Mouse (Mus musculus) c-Kit-negative CD71-positive TER-119-positive erythroid progenitor cells, embryonic 14.5 days (primary cell): Measurements from ENCODE around the gene 6430548M08Rik.

ENCODE experiments used
- DNase-seq: peaks from one replicate; pipeline ENCODE4 v3.0.0-alpha.2; 2013; ENCODE audit warnings: low read depth, low spot score

Gene 6430548M08Rik

GRCm38 (mm10) chr8:120109149-120109548 lies 4.8 kb upstream of the 6430548M08Rik start:
- DNase-seq: no peak

GRCm38 (mm10) chr8:120110966-120111365 lies 3.0 kb upstream of the 6430548M08Rik start:
- no peak for DNase-seq

DNA sequence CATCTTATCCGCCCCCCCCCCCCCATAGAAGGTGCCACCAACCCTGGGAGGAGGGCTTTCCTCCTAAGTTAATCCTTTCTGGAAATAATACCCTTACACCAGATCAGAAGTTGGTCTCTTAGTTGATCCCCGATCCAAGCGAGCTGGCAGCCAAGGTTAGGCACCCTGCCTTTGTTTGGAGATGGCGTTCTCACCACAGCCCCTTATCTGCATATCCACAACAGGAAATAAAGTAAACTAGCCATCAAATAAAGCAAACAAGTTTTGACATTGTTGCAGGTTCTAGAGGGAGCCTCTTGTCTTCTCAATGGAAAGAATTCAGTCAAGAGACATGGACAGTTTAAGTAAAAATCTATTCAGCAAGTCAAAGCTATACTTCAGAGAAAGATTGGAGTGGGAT lies 2.6 kb upstream of the 6430548M08Rik start:
- no peak for DNase-seq

DNA sequence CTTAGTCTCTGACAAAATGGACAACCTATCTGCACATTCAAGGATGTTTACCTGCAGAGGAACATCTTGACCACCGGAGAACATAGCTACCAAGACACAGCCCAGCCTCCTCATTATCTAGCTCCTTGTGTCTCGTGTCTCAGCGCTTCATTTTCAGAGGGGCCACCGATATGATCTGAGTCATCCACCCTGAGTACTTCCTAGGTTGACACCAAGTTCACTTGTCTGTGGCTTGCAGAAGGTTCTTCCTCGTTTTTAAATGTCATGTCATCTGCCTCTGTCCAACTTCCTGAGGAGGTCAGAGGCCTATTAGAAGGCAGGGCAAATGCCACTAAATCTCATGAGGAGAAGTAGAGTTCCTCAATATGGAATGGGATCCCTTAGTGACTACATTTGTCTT lies 1.4 kb upstream of the 6430548M08Rik start:
- DNase-seq: no peak

DNA sequence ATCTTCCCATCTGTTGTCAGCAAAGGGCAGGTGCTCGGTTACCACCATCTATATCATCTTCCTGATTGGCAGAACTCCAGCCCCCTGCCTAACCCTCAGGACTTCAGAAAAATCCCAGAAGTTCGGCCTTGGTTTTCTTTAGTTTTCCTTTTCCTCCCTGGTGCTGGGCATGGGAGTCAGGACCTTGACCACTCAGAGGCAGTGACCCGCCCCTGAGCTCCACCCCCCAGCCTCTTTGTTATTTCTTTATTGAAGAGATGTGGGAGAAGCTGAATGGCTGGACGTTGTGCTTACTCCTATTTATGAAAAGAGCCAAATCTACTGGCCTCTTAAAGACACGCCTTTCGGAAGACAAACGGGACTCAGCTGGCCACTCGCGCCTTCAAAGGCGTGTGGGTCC lies 646 bp upstream of the 6430548M08Rik start:
- DNase-seq: no peak

GRCm38 (mm10) chr8:120114315-120114841 lies 426 bp downstream of the 6430548M08Rik start:
- DNase-seq: no peak

DNA sequence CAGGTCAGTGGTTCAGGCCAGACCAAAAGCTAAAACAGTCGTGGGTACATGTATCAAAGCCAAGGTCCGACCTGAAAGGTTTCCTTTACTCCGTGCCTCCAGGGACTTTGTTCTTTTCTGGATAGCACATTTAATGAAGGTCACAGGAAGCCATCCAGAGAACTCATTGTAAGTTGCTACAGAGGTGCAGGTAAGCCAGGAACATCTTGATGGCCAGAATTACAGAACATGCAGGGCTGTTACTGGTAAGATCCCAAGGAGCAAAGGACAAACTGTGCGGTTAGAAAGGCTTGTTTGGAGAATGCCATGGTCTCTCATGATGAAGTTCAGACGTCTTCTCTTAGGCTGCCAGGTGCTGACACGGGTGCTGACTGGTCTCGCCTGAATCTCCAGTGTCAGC lies 2.6 kb downstream of the 6430548M08Rik start:
- no peak for DNase-seq

- no peak for DNase-seq
Observed at GRCm38 (mm10) chr8:120118162-120118561, 4.2 kb downstream of the 6430548M08Rik start.

DNA sequence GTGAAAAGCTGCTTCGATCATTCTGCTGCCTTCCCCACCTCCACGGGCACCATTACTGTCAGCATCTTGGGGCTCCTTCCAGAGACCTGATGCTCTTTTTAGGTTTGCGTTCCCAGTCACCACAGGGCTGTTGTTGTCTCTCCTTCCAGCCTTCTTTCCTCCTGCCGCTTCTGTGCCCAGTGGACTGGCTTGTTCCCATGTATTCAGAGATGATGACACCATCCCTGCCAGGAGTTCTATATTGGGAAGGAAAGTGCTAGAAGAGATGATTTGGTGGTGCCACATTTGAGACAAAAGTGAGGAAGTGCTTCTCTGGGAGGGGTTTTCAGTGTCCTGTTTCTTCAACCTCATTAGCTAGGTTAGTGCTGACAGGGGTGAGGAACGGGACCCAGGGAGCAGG lies 4.9 kb downstream of the 6430548M08Rik start:
- DNase-seq: no peak

DNA sequence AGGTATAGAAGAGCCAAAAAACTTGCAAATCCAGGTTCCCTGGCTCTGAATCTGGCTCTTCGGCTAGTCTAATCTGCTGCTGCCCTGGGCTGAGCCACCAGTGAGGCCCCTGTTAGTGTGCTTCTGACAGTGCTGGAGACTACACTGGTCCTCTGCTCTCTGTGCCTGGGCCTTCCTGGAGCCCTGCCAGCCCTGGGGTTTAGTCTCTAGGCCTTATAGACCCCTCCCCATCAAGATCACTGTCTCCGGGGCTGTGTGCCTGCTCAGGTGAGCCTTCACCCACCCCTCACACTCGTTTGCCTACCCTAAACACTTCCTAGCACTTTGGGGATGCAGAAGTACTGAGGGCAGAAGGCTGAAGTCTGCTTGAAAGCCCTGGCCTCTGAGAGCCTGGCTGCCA lies 5.5 kb downstream of the 6430548M08Rik start:
- no peak for DNase-seq

- no peak for DNase-seq
Observed at GRCm38 (mm10) chr8:120119931-120120330, 6.0 kb downstream of the 6430548M08Rik start.

DNA sequence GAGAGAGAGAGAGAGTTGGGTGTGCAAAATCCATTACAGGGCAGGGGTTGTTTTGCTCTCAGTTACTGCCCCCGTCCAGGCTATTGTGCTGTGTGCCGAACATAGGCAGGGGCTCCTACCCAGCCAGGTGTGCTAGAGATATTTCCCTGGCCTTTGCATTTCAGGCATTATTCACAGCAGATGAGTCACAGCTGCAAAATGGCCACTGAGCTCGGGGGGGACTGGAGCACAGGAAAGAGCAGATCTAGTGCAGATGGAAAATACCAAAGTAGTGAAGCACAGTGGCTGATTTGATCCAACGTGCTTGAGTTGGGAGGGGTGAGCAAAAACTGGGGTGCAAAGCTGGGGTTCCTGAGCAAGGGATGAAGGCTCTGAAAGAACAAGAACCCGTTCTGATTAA lies 7.0 kb downstream of the 6430548M08Rik start:
- no peak for DNase-seq

GRCm38 (mm10) chr8:120124261-120124660 lies 10.3 kb downstream of the 6430548M08Rik start:
- DNase-seq: no peak

DNA sequence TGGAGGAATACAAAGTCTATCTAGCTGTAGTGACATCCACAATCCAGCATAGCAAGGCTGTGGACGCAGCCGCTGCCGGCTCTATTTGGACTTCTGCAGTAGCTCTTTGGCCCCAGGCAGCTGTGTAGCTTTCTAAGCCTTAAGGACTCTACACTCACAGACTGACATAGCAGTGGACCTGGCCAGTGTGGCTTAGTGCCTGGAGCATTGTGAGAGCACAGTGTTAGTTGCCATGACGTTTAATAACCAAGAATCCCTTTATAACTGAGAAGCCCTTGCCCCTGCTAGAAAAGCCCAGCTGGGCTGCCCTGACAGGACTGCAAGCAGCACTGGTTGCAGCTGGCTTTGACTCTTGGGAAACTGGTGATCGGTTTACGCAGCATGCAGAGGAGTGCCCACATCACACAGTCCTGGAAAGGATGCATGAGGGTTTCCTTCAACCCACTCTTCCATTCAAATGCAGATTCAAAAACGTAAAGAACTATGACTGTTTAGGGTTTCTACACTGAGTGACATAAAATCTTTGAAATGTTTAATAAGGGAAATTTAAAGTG lies 11.0 kb downstream of the 6430548M08Rik start:
- no peak for DNase-seq

GRCm38 (mm10) chr8:120126357-120127161 lies 12.6 kb downstream of the 6430548M08Rik start:
- DNase-seq: no peak

DNA sequence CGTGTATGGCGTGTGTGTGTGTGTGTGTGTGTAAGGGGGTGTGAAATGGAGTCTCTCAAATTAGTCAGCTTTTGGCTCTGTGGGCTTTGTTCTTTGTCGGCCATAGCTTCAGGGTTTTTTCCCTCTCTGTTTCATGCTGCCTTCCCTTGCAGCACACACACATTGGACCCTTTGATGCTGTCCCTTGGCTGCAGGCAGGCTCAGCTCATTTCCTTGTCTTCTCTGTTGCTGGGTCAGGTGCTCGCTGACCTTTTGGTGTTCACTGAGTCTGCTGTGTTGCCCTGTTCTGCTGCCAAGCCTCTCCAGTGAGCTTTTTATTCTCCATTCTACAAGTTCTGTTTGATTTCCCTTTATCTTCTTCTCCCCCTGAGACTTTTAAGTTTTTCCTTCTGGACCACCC lies 15.6 kb downstream of the 6430548M08Rik start:
- DNase-seq: no peak

- DNase-seq: no peak
Observed at GRCm38 (mm10) chr8:120131158-120131557, 17.2 kb downstream of the 6430548M08Rik start.

DNA sequence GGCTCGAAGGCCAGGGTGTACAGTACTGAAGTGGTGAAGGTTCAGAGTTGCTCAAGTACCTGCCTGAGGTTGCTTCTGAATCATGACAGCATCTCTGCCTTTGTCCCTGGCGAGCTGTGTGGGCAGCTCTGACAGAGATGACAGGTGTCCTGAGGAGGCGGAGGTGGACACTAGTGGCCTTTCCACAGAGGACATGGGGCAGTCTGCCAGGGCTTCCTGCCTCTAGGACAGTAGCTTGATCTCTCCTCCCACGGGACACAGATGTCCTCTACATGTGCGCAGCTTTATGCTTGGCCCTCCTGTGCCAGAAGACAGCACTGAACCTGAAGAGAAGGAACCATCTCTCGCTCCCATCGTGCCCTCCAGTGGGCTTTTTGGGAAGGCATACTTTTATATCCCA lies 19.2 kb downstream of the 6430548M08Rik start:
- no peak for DNase-seq

GRCm38 (mm10) chr8:120135687-120136086 lies 21.7 kb downstream of the 6430548M08Rik start:
- no peak for DNase-seq

GRCm38 (mm10) chr8:120136618-120137017 lies 22.7 kb downstream of the 6430548M08Rik start:
- no peak for DNase-seq

DNA sequence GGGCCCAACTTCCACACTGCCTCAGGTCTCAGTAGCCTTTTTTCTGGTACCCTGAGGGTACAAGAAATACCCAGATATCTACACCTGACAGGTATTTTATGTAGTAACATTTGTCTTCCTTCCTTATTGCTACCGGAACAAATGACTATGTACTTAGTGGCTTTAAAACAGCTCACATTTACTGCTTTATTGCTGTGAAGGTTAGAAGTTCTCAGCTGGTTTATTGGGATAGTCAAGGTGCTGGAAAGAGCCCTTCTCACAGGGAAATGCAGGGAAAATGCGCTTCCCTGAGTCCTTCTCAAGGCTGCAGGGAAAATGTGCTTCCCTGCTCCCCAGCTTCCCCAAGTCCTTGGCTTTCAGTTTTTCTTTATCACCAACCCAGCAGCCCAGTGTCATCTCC lies 25.0 kb downstream of the 6430548M08Rik start:
- DNase-seq: no peak

- DNase-seq: no peak
Observed at GRCm38 (mm10) chr8:120140769-120141168, 26.8 kb downstream of the 6430548M08Rik start.
